Mouse (Mus musculus): ENCODE results near the gene Nppb.

DNA sequence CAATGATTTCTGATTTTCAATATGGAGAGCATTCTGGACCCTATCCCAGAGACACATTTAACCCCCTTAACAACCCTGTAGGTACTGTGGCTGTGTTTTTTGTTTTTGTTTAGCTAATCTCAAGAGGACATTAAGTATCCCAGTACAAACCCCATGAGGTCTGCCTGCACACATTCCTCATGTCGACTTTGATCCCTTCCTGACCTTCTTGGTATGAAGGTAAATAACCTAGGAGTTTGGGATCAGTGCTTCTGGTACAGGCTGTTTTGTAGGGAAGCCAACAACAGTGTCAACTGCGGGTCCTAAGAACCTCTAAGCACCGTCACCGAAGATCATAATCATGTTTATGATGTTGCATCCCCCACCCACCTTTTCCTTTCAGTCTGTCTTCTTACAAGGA is 7.9 kb upstream of the Nppb start:
- TF ChIP-seq CTCF (IDR thresholded peaks at IDR 0.05; ENCODE audit: borderline replicate concordance, control insufficient read depth, extremely low read depth, insufficient read depth, low read length, poor library complexity) (no peak), POLR2A (IDR thresholded peaks at IDR 0.05; ENCODE audit: control insufficient read depth, extremely low read depth, insufficient read depth, low read length, poor library complexity) (no peak)
